Mouse (Mus musculus) c-Kit-negative CD71-positive TER-119-positive erythroid progenitor cells, embryonic 14.5 days (primary cell): ENCODE measurements around the gene Tnfsf12.

ENCODE experiments used
- DNase-seq: peaks from one replicate; pipeline ENCODE4 v3.0.0-alpha.2; 2013; ENCODE audit warnings: low read depth, low spot score

Gene Tnfsf12

DNA sequence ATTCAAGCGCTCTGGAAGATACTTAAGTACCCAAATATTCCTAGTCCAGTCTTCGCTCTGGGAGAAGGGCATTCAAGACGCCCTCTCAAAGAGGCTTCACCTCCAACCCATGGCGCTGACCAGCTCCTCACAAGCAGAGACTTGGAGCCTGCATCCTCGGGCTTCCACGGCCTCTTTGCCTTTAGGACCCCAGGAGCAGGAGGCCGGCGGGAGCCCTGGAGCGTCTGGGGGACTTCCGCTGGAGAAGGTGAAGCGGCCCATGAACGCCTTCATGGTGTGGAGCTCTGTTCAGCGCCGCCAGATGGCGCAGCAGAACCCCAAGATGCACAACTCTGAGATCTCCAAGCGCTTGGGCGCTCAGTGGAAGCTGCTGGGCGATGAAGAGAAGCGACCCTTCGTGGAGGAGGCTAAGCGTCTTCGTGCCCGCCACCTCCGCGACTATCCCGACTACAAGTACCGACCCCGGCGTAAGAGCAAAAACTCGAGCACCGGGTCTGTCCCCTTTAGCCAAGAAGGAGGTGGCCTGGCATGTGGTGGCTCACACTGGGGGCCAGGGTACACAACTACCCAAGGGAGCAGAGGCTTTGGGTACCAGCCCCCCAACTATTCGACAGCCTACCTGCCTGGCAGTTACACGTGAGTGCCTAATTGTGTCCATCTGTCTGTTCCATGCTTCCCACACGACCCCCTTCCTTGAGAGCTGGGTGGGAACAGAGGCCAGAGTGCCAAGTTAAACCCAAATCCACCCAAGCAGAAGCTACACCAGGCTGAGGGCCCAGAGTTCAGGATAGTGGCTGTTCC lies 40.2 kb downstream of the Tnfsf12 start, which contains the start of gene Sox15:
TSS of gene Sox15 (plus strand) at position 51 of the 801 bp plus-strand sequence.
- no peak for DNase-seq

DNA sequence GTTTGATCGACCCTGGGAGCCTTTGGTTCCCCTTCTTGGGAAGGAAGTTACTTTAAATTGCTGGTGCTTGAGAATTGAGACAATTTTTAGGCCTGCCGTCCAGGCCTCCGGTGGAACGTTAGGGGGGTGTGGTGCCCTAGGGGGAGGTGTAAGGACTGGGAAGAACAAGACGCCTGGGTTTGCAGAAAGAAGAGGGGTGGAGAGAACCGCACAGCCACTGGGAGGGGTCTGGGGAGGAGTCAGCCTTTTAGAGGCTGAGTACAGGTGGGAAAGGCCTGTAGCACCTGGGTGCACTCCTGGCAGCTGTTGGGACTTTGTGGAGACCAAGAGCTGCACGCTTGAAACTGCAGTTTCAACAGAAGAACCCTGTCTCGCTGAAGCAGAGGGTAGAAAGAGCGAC lies 40.9 kb downstream of the Tnfsf12 start:
- no peak for DNase-seq

GRCm38 (mm10) chr11:69653399-69653798 lies 42.2 kb downstream of the Tnfsf12 start:
- no peak for DNase-seq

DNA sequence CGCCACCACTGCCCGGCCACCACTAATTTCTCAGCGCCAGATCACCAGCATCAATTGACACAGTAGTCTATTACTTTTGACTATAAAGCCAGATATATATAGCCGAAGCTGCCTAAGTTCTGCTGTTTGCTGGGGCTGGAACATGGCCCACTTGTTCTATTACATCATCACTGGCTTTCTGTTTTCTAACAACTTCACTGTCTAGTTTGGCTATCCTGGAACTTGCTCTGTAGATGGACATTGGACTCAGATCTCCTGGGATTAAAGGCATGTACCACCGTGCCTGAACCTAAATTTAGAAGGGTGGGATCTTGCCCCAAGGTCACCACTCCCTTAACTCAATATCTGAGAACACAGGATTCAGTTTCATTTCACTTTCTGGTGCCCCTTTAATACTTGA lies 49.8 kb downstream of the Tnfsf12 start:
- no peak for DNase-seq
